In the genomic region with DNA sequence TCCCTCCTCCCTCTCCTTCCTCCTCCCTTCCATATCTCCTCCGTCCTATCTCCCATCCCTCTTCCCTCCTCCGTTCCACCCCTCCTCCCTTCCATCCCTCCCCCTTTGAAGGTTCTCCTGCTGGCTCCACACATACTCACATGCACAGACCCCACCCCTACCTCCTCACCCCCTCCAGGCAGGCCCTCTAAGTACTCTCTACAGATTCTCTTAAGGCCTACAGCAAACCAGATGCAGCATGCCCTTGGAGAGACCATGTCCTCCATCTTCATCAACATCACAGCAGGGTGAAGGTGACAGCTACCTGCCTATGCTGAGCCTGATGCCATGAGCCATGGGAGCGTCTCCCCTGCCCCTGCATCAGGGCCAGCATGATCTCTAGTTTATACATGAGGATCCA, we compare ENCODE assay signal across 29 mouse cellular contexts. TPM values are rescaled to one million over a fixed set of nuclear protein-coding genes. Genes with fewer than 3 reads are reported as not detected.
DNase-seq lines count a peak whose midpoint lies in the region; ATAC-seq lines count a peak whose summit lies in the region.
"Had no signal": no experiment of that assay in that cellular context is flagged by ENCODE, and none has a peak within 500 bp of the region (broad histone marks: within the 10 kb centered on the region; RNA-seq: fewer than 3 reads in every experiment).

No protein-coding gene starts in this region.

- H3K4me2 ChIP-seq in forebrain, embryonic 11.5 days (ENCODE audit: low read depth, low read length, severe bottlenecking), result no peak overlapping the region
- no peak overlapping the region for H3K4me2 ChIP-seq in forebrain, embryonic 15.5 days (replicated peaks)
- no peak overlapping the region for H3K4me2 ChIP-seq in midbrain, embryonic 16.5 days (ENCODE audit: low read length)
- H3K4me2 ChIP-seq: forebrain, embryonic 12.5 days; heart, embryonic 12.5 days; heart, embryonic 15.5 days; hindbrain, embryonic 12.5 days; hindbrain, embryonic 15.5 days; intestine, embryonic 15.5 days had no signal

- WGBS in forebrain, embryonic 11.5 days, result 81% methylated on average over 3 of the region's 3 CpGs
- 83% methylated on average over 3 of the region's 3 CpGs for WGBS in forebrain, embryonic 15.5 days
- 92% methylated on average over 3 of the region's 3 CpGs for WGBS in midbrain, embryonic 10.5 days
- 96% methylated on average over 3 of the region's 3 CpGs for WGBS in midbrain, embryonic 16.5 days

- no peaks in the 10 kb centered on the region for H3K27me3 ChIP-seq in forebrain, embryonic 11.5 days (ENCODE audit: control insufficient read depth, insufficient read depth, low read length)
- no peaks in the 10 kb centered on the region for H3K27me3 ChIP-seq in forebrain, embryonic 15.5 days
- peaks cover 9% of the 10 kb centered on the region; the same call in 1 of the 2 replicates for H3K27me3 ChIP-seq in midbrain, embryonic 10.5 days (ENCODE audit: low read depth, poor library complexity, severe bottlenecking)
- no peaks in the 10 kb centered on the region for H3K27me3 ChIP-seq in midbrain, embryonic 16.5 days (ENCODE audit: control insufficient read depth, insufficient read depth, low read depth, low read length)
- H3K27me3 ChIP-seq: forebrain, embryonic 12.5 days; heart, embryonic 12.5 days; heart, embryonic 15.5 days; hindbrain, embryonic 12.5 days; hindbrain, embryonic 15.5 days; intestine, embryonic 15.5 days had no signal

- no peak for ATAC-seq in forebrain, embryonic 11.5 days (replicated peaks; ENCODE audit: low FRiP score)
- no peak for ATAC-seq in forebrain, embryonic 15.5 days (replicated peaks)
- ATAC-seq in midbrain, embryonic 16.5 days, result no peak
- ATAC-seq: forebrain, postnatal 0 days; intestine, embryonic 15.5 days had no signal

- no peaks in the 10 kb centered on the region for H3K36me3 ChIP-seq in forebrain, embryonic 11.5 days (ENCODE audit: control insufficient read depth, insufficient read depth, low read length)
- H3K36me3 ChIP-seq in forebrain, embryonic 15.5 days, result no peaks in the 10 kb centered on the region
- no peaks in the 10 kb centered on the region for H3K36me3 ChIP-seq in midbrain, embryonic 10.5 days
- no peaks in the 10 kb centered on the region for H3K36me3 ChIP-seq in midbrain, embryonic 16.5 days (ENCODE audit: control insufficient read depth, insufficient read depth, low read length)
- H3K36me3 ChIP-seq: forebrain, embryonic 12.5 days; heart, embryonic 12.5 days; heart, embryonic 15.5 days; hindbrain, embryonic 12.5 days; hindbrain, embryonic 15.5 days; intestine, embryonic 15.5 days had no signal

- H3K27ac ChIP-seq in forebrain, embryonic 11.5 days (ENCODE audit: low read depth, low read length), result no peak overlapping the region
- H3K27ac ChIP-seq in forebrain, embryonic 15.5 days (replicated peaks), result no peak overlapping the region
- peak overlapping the region; percentile 77 for H3K27ac ChIP-seq in midbrain, embryonic 10.5 days (replicated peaks)
- no peak overlapping the region for H3K27ac ChIP-seq in midbrain, embryonic 16.5 days (ENCODE audit: low read length)
- H3K27ac ChIP-seq: gastrocnemius, adult 2 months; heart, embryonic 15.5 days; hindbrain, embryonic 12.5 days; hindbrain, embryonic 15.5 days; intestine, embryonic 15.5 days had no signal

- H3K4me3 ChIP-seq in forebrain, embryonic 11.5 days (ENCODE audit: low read depth, low read length), result no peak overlapping the region
- no peak overlapping the region for H3K4me3 ChIP-seq in forebrain, embryonic 15.5 days
- H3K4me3 ChIP-seq in midbrain, embryonic 10.5 days, result no peak overlapping the region
- H3K4me3 ChIP-seq in midbrain, embryonic 16.5 days (ENCODE audit: low read depth, low read length), result no peak overlapping the region
- H3K4me3 ChIP-seq: forebrain, embryonic 12.5 days; gastrocnemius, adult 2 months; heart, embryonic 12.5 days; heart, embryonic 15.5 days; hindbrain, embryonic 12.5 days; hindbrain, embryonic 15.5 days; intestine, embryonic 15.5 days had no signal

- H3K4me1 ChIP-seq in forebrain, embryonic 11.5 days (replicated peaks; ENCODE audit: control insufficient read depth, insufficient read depth, low read length), result peaks cover 9% of the 10 kb centered on the region
- H3K4me1 ChIP-seq in forebrain, embryonic 15.5 days, result peaks cover 7% of the 10 kb centered on the region
- H3K4me1 ChIP-seq in midbrain, embryonic 10.5 days, result peaks cover 81% of the 10 kb centered on the region
- peaks cover 6% of the 10 kb centered on the region; the same call in 1 of the 2 replicates for H3K4me1 ChIP-seq in midbrain, embryonic 16.5 days (ENCODE audit: control insufficient read depth, insufficient read depth, low read length)

- H3K9me3 ChIP-seq in forebrain, embryonic 11.5 days (ENCODE audit: control insufficient read depth, low read length), result no peaks in the 10 kb centered on the region
- H3K9me3 ChIP-seq in forebrain, embryonic 15.5 days, result no peaks in the 10 kb centered on the region
- no peaks in the 10 kb centered on the region for H3K9me3 ChIP-seq in midbrain, embryonic 10.5 days (replicated peaks)
- H3K9me3 ChIP-seq in midbrain, embryonic 16.5 days (replicated peaks; ENCODE audit: control insufficient read depth, low read length, poor library complexity, severe bottlenecking), result no peaks in the 10 kb centered on the region
- H3K9me3 ChIP-seq: forebrain, embryonic 12.5 days; heart, embryonic 12.5 days; heart, embryonic 15.5 days; hindbrain, embryonic 12.5 days; hindbrain, embryonic 15.5 days; intestine, embryonic 15.5 days had no signal

- no peak overlapping the region for H3K9ac ChIP-seq in forebrain, embryonic 11.5 days (ENCODE audit: low read length)
- no peak overlapping the region for H3K9ac ChIP-seq in forebrain, embryonic 15.5 days (replicated peaks)
- no peak overlapping the region for H3K9ac ChIP-seq in midbrain, embryonic 16.5 days (ENCODE audit: low read depth, low read length)
- H3K9ac ChIP-seq: forebrain, embryonic 12.5 days; forebrain, postnatal 0 days; heart, embryonic 12.5 days; heart, embryonic 15.5 days; hindbrain, embryonic 12.5 days; hindbrain, embryonic 15.5 days; intestine, embryonic 15.5 days had no signal

- DNase-seq in forebrain, embryonic 11.5 days (ENCODE audit: low spot score), result peak; percentile 48
- no peak for DNase-seq in midbrain, embryonic 10.5 days (ENCODE audit: low spot score)
- peak; percentile 55 for DNase-seq in ZHBTc4 (ENCODE audit: low read depth, low spot score)
- DNase-seq in kidney, postnatal 14 days, result no peak
- no peak for DNase-seq in adrenal gland, postnatal 14 days
- DNase-seq: adrenal gland, adult 2 months; adrenal gland, postnatal 25 days; B cell, adult 2 months; cerebellum, adult 11-12 months; cerebellum, adult 8-10 months; cerebellum, postnatal 10 days; cerebellum, postnatal 36 days; embryo, embryonic 11 days; forebrain, postnatal 0 days; gastrocnemius, adult 2 months; gastrocnemius, postnatal 14 days; heart, adult 11 months; heart, postnatal 14 days; heart, postnatal 4 days; kidney, adult 11 months had no signal

RNA-seq across cellular contexts. Expression of gene 1700001O22Rik, which starts 26.2 kb away (rescaled TPM):
- polyA plus RNA-seq in forebrain, embryonic 11.5 days (2014; fragmentation: Nextera tagmentation; extraction: Ambion mirVana), result 4.2 and 4.6 TPM in 2 replicates
- polyA plus RNA-seq in forebrain, embryonic 15.5 days (2015; fragmentation: Nextera tagmentation; extraction: Ambion mirVana), result 2.6 and 3.7 TPM in 2 replicates
- 3.5 and 4.0 TPM in 2 replicates for polyA plus RNA-seq in midbrain, embryonic 10.5 days (2016; fragmentation: Nextera tagmentation; extraction: Ambion mirVana)
- 0.99 and 2.1 TPM in 2 replicates for polyA plus RNA-seq in midbrain, embryonic 16.5 days (2015; fragmentation: Nextera tagmentation; extraction: Ambion mirVana)
- total RNA-seq in adrenal gland, postnatal 14 days (2021), result 0.98 and 2.0 TPM in 2 replicates
- total RNA-seq: CH12.LX had no signal

RNA-seq across cellular contexts. Expression of gene Ntmt1, which starts 30.4 kb away (rescaled TPM):
- 102 and 118 TPM in 2 replicates for polyA plus RNA-seq in forebrain, embryonic 11.5 days (2014; fragmentation: Nextera tagmentation; extraction: Ambion mirVana)
- 117 and 131 TPM in 2 replicates for polyA plus RNA-seq in forebrain, embryonic 15.5 days (2015; fragmentation: Nextera tagmentation; extraction: Ambion mirVana)
- 126 and 127 TPM in 2 replicates for polyA plus RNA-seq in midbrain, embryonic 10.5 days (2016; fragmentation: Nextera tagmentation; extraction: Ambion mirVana)
- 105 and 109 TPM in 2 replicates for polyA plus RNA-seq in midbrain, embryonic 16.5 days (2015; fragmentation: Nextera tagmentation; extraction: Ambion mirVana)
- 32.3 and 37.7 TPM in 2 replicates for total RNA-seq in adrenal gland, postnatal 14 days (2021)

RNA-seq across cellular contexts. Expression of gene Asb6, which starts 52.9 kb away (rescaled TPM):
- polyA plus RNA-seq in forebrain, embryonic 11.5 days (2014; fragmentation: Nextera tagmentation; extraction: Ambion mirVana), result 41.9 and 42.5 TPM in 2 replicates
- 43.3 and 45.3 TPM in 2 replicates for polyA plus RNA-seq in forebrain, embryonic 15.5 days (2015; fragmentation: Nextera tagmentation; extraction: Ambion mirVana)
- polyA plus RNA-seq in midbrain, embryonic 10.5 days (2016; fragmentation: Nextera tagmentation; extraction: Ambion mirVana), result 43.9 and 45.8 TPM in 2 replicates
- polyA plus RNA-seq in midbrain, embryonic 16.5 days (2015; fragmentation: Nextera tagmentation; extraction: Ambion mirVana), result 41.7 and 48.0 TPM in 2 replicates
- 22.3 and 25.8 TPM in 2 replicates for total RNA-seq in adrenal gland, postnatal 14 days (2021)

RNA-seq across cellular contexts. Expression of gene Prrx2, which starts 57.5 kb away (rescaled TPM):
- polyA plus RNA-seq in forebrain, embryonic 11.5 days (2014; fragmentation: Nextera tagmentation; extraction: Ambion mirVana), result 30.8 and 33.6 TPM in 2 replicates
- polyA plus RNA-seq in forebrain, embryonic 15.5 days (2015; fragmentation: Nextera tagmentation; extraction: Ambion mirVana), result 1.6 and 3.1 TPM in 2 replicates
- 22.3 and 29.5 TPM in 2 replicates for polyA plus RNA-seq in midbrain, embryonic 10.5 days (2016; fragmentation: Nextera tagmentation; extraction: Ambion mirVana)
- polyA plus RNA-seq in midbrain, embryonic 16.5 days (2015; fragmentation: Nextera tagmentation; extraction: Ambion mirVana), result 1.8 and 2.4 TPM in 2 replicates
- total RNA-seq in adrenal gland, postnatal 14 days (2021), result 1.6 and 2.4 TPM in 2 replicates
- total RNA-seq: CH12.LX had no signal

Comparison
In these comparisons a context has a peak if more than half of its experiments do, and no peak if none do; other contexts are left out.
1. DNase-seq: peak in forebrain, embryonic 11.5 days (single experiment) and ZHBTc4 (single experiment); none in midbrain, embryonic 10.5 days (single experiment), kidney, postnatal 14 days (single experiment) and adrenal gland, postnatal 14 days (single experiment).